ENCODE assay signal across 9 mouse cellular contexts in the genomic region with DNA sequence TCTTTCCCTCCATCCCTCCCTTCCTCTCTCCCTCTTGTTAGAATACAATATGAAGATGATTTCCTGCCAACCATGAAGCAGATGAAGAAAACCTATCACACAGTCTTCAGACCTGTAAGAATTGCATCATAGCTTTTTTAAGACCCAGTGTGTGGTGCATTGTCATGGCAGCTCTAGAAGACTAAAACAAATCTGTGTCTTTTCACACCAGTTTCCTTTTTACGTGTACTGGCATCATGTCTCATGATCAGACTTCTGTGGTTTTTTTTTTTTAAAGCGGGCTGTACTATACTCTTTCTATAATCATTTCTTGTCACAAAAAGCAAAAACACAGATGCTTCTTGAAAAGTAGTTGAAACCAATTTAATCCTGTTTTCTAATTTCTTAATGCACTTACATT.
"Had no signal": no experiment of that assay in that cellular context is flagged by ENCODE, and none has a peak within 500 bp of the region (broad histone marks: within the 10 kb centered on the region; RNA-seq: fewer than 3 reads in every experiment).

No protein-coding gene starts in this region.

- DNase-seq: kidney, adult 9 months; kidney, postnatal 4 days; lung, adult 18-20 months; midbrain, embryonic 14.5 days; retina, postnatal 1 day; right cerebral cortex, postnatal 4 days; spleen, adult 18-20 months; thymus, adult 2 months; thymus, postnatal 25 days had no signal
